Mouse (Mus musculus) liver, adult 2 months (tissue): ENCODE results near the gene Tmem230.

Experiments used
- CTCF ChIP-seq: fragments of 200-500 bp; IDR thresholded peaks from 2 replicates; pipeline ENCODE4 v1.5.1; 2011; ENCODE audit warnings: low read depth, low read length, control low read depth
- POLR2A ChIP-seq: fragments of 200-500 bp; IDR thresholded peaks from 2 replicates; pipeline ENCODE4 v1.6.1; 2011; ENCODE audit warnings: low read length, control low read depth; ENCODE audit not compliant: insufficient read depth; ENCODE audit errors: extremely low read depth

- TF ChIP-seq POLR2A (0 out of 2 replicates have a peak, but pooled peaks have one; percentile 3), CTCF (no peak)
Observed at GRCm38 (mm10) chr2:132270331-132270951, 22.8 kb upstream of the Tmem230 start.
